Mouse (Mus musculus) intestine, postnatal 0 days (tissue): ENCODE data around the gene Nucb1. TPM values are rescaled to one million over a fixed set of nuclear protein-coding genes. Genes with fewer than 3 reads are reported as not detected.
A peak's percentile ranks its signal among the peaks of the same experiment; 100 is the strongest.

Source experiments
- ATAC-seq: fragments of 200-750 bp; cut with Nextera tagmentation; 2 replicates; pipeline ENCODE4 v1.8.0; 2017; ENCODE audit warnings: mild to moderate bottlenecking, moderate TSS enrichment, moderate library complexity
- H3K27ac ChIP-seq: fragments of 300-500 bp; sonication (generic); 2 replicates; pipeline ENCODE4 v1.5.1; 2014; ENCODE audit warnings: mild to moderate bottlenecking, low read depth, low read length, moderate library complexity
- H3K27me3 ChIP-seq: fragments of 300-500 bp; sonication (generic); replicated peaks from 2 replicates; pipeline ENCODE4 v1.6.1; 2014; ENCODE audit warnings: low read length, mixed read lengths; ENCODE audit not compliant: control insufficient read depth, insufficient read depth
- H3K36me3 ChIP-seq: fragments of 300-500 bp; sonication (generic); 2 replicates; pipeline ENCODE4 v1.6.1; 2014; ENCODE audit warnings: mild to moderate bottlenecking, moderate library complexity; ENCODE audit not compliant: control insufficient read depth, insufficient read depth
- H3K4me1 ChIP-seq: fragments of 300-500 bp; sonication (generic); replicated peaks from 2 replicates; pipeline ENCODE4 v1.6.1; 2014; ENCODE audit warnings: antibody characterized with exemption, low read length, mixed read lengths; ENCODE audit not compliant: control insufficient read depth, insufficient read depth
- H3K4me2 ChIP-seq: fragments of 300-500 bp; sonication (generic); replicated peaks from 2 replicates; pipeline ENCODE4 v1.6.1; 2014; ENCODE audit warnings: low read depth, mild to moderate bottlenecking, moderate library complexity
- H3K4me3 ChIP-seq: fragments of 300-500 bp; sonication (generic); 2 replicates; pipeline ENCODE4 v1.5.1; 2014; ENCODE audit warnings: low read depth, low read length
- H3K9ac ChIP-seq: fragments of 300-500 bp; sonication (generic); 2 replicates; pipeline ENCODE4 v1.6.1; 2014; ENCODE audit warnings: mild to moderate bottlenecking, low read depth, low read length
- H3K9me3 ChIP-seq: fragments of 300-500 bp; sonication (generic); 2 replicates; pipeline ENCODE4 v1.6.1; 2016; ENCODE audit warnings: mixed run types; ENCODE audit not compliant: control insufficient read depth
- CTCF ChIP-seq: sonication (generic); IDR thresholded peaks from 2 replicates; pipeline ENCODE4 v1.5.1; 2016; ENCODE audit warnings: low read depth, mild to moderate bottlenecking, control low read depth, antibody characterized with exemption, moderate library complexity
- WGBS: fragments of 180-500 bp; shearing (Covaris S2); extraction: QIAGEN DNeasy Blood & Tissue Kit; methylation state at CpG from one replicate; pipeline ENCODE4 v1.1.7; 2014; 5-methylcytosine and 5-hydroxymethylcytosine counted together
- polyA plus RNA-seq: library from polyadenylated mRNA; unstranded; fragments of >200 nt; fragmentation: Nextera tagmentation; extraction: Ambion mirVana; gene quantifications from 2 replicates; pipeline ENCODE4 v1.2.1, GENCODE M21; 2015

Gene Nucb1
- polyA plus RNA-seq, 1 experiment from 2014 or later: 199 TPM

DNA sequence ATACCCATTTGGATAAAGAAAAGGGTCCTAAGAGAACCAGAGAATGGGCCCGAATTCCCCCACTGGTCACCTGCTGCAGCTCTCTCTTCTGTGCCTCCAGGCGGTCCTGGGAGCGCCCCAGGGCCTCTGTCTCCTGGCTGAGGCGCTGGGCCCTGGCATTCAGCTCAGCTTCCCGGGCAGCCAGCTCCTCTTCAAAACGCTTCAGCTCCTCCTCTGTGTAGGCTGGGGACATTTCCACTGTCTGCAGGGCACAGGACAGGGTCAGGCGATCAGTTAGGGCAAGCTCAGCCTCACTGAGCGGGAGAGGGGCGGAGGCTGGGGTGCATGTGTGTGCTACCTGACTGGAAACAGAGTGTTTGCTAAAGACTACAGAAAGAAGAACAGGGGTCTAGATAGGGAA lies 15.7 kb downstream of the Nucb1 start:
- Histone ChIP-seq H3K4me1 (no peaks in the 10 kb centered on the region), H3K27me3 (no peaks in the 10 kb centered on the region), H3K9ac (no peak overlapping the region), H3K4me3 (no peak overlapping the region), H3K9me3 (no peaks in the 10 kb centered on the region), H3K27ac (no peak overlapping the region), H3K4me2 (no peak overlapping the region), H3K36me3 (peaks cover 69% of the 10 kb centered on the region)
- no peak for ATAC-seq
- 94% methylated on average over 9 of the region's 9 CpGs for WGBS
- TF ChIP-seq CTCF: no peak

DNA sequence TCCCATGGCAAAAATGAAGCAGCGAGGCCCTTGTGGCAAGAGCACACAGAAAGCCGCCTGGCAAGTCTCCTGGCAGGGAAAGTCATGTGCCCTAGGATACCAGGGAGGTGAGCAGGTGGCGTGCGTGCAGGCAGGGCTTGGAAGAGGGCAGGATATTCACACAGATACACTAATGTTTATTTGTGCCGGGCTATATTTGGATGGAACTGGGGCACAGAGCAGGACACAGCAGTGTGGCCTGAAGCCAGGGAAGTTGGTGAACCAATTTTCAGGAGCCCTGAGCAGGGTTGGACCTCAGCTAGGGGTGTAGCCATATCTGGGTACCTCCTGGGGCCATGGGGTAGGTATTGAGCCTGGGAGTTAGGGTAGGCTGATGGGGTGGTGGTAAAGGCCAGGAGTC lies 17.3 kb downstream of the Nucb1 start:
- Histone ChIP-seq H3K27ac (no peak overlapping the region), H3K4me3 (no peak overlapping the region), H3K27me3 (no peaks in the 10 kb centered on the region), H3K36me3 (peaks cover 54% of the 10 kb centered on the region), H3K4me2 (no peak overlapping the region), H3K4me1 (no peaks in the 10 kb centered on the region), H3K9me3 (no peaks in the 10 kb centered on the region), H3K9ac (no peak overlapping the region)
- no peak for TF ChIP-seq CTCF
- no peak for ATAC-seq
- 86% methylated on average over 5 of the region's 5 CpGs for WGBS

DNA sequence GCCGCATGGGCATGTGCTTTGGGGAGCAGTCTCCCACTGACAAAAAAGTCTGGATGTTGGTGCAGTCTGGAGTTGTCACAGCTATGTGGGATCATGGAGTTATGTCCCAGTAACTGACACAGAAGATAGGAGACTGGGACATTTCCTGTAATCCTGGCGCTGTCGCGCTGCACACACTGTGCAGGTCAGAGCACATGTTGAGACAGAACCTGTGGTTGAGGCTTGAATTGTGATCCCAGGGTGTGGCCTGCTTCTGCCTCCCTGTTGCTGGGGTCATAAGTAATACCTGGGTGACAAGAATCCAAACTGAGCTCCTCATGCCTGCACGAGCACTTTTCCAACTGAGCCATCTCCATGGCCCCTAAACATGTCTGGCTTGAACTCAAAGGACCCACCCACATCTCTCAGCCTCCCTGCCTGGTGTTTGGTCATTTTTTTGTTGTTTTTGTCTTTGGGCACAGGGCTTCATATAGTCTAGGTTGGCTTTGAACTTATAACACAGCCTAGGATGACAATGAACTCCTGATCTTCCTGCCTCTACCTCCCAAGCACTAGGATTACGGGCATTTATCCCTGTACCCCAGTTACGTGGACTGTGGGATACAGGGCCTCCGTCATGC lies 17.9 kb downstream of the Nucb1 start:
- Histone ChIP-seq H3K36me3 (peaks cover 50% of the 10 kb centered on the region), H3K9me3 (no peaks in the 10 kb centered on the region), H3K4me3 (no peak overlapping the region), H3K9ac (no peak overlapping the region), H3K4me1 (no peaks in the 10 kb centered on the region), H3K27ac (no peak overlapping the region), H3K4me2 (no peak overlapping the region), H3K27me3 (no peaks in the 10 kb centered on the region)
- 95% methylated on average over 8 of the region's 8 CpGs for WGBS
- no peak for TF ChIP-seq CTCF
- no peak for ATAC-seq

DNA sequence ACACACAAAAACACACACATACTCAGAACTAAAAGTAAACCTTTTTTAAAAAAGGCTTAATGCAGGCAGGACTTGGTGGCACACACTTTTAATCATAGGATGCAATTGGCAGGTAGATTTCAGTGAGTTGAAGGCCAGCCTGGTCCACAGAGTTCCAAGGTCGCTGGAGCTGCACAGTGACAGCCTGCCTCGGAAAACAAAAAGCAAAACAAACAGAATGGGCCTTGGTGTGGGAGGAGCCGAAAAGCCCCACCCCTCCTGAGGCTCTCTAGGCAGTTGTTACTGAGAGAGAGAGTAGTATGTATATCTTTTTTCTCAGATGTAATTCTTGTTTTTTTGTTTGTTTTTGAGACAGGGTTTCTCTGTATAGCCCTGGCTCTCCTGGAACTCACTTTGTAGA lies 18.9 kb downstream of the Nucb1 start:
- H3K4me3 ChIP-seq: no peak overlapping the region
- H3K4me1 ChIP-seq: no peaks in the 10 kb centered on the region
- no peak overlapping the region; the same call in 1 of the 2 replicates for H3K4me2 ChIP-seq
- no peaks in the 10 kb centered on the region for H3K9me3 ChIP-seq
- ATAC-seq: peak; percentile 38; the same call in 1 of the 2 replicates
- 11% methylated on average over 3 of the region's 3 CpGs for WGBS
- no peaks in the 10 kb centered on the region for H3K27me3 ChIP-seq
- no peak overlapping the region for H3K9ac ChIP-seq
- H3K36me3 ChIP-seq: peaks cover 39% of the 10 kb centered on the region
- H3K27ac ChIP-seq: no peak overlapping the region
- no peak for TF ChIP-seq CTCF

DNA sequence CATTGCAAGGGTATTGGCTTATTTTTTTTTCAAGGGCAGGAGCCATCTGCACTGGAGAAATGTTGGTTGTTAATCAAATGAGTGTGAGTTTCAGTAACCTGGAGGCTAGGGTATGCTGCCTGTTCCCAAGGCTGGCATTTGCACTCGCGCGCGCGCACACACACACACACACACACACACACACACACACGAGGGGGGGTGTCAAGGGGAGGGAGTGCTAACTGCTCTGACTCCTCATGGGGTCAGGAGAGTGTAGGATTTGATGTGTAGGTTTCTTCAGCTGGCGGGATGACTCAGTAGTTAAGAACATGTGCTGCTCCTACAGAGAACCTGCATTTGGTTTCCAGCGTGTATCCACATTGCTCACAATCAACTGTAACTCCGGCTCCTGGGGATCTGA lies 19.4 kb downstream of the Nucb1 start:
- no peaks in the 10 kb centered on the region for H3K27me3 ChIP-seq
- H3K27ac ChIP-seq: no peak overlapping the region
- H3K36me3 ChIP-seq: peaks cover 35% of the 10 kb centered on the region
- H3K4me2 ChIP-seq: no peak overlapping the region
- TF ChIP-seq CTCF: peak; percentile 15; the same call in 1 of the 2 replicates
- peak; percentile 22; the same call in 1 of the 2 replicates for ATAC-seq
- no peaks in the 10 kb centered on the region for H3K4me1 ChIP-seq
- H3K9ac ChIP-seq: no peak overlapping the region
- H3K4me3 ChIP-seq: no peak overlapping the region
- no peaks in the 10 kb centered on the region for H3K9me3 ChIP-seq
- 46% methylated on average over 9 of the region's 9 CpGs for WGBS

DNA sequence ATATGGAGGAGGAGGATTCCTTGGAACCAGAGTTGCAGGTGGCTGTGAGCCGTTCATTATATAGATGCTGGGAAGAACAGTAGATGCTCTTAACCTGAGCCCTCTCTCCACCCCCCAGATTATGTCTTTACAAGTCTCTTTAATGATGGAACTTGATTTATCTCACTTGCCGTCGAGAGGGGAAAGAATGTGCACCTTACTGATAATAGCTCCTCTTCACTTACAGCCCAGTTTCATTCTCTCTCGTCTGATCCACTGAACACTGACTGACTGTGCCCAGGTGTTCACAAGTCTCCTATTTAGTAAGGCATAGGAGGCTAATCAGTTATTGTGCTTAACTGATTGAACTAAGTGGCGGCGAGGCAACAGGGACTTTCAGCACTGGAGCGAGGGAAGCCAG lies 20.6 kb downstream of the Nucb1 start:
- TF ChIP-seq CTCF: no peak
- H3K9ac ChIP-seq: no peak overlapping the region

More for the DNA sequence above, 20.6 kb downstream of the Nucb1 start:
- Histone ChIP-seq H3K27me3 (no peaks in the 10 kb centered on the region), H3K9me3 (no peaks in the 10 kb centered on the region), H3K36me3 (peaks cover 23% of the 10 kb centered on the region), H3K27ac (no peak overlapping the region), H3K4me2 (no peak overlapping the region), H3K4me3 (no peak overlapping the region), H3K4me1 (no peaks in the 10 kb centered on the region)
- ATAC-seq: no peak
- WGBS: 67% methylated on average over 7 of the region's 7 CpGs
